Mouse (Mus musculus): ENCODE measurements around the gene Rbfox3.

GRCm38 (mm10) chr11:118721898-118722297 is 189.5 kb downstream of the Rbfox3 start:
- no peak for TF ChIP-seq CTCF (IDR thresholded peaks at IDR 0.05; ENCODE audit: borderline replicate concordance, insufficient read depth, low read depth, low read length)
- TF ChIP-seq POLR2A (IDR thresholded peaks at IDR 0.05; ENCODE audit: borderline replicate concordance, insufficient read depth, low read length): no peak
